Mouse (Mus musculus) mature B cell (primary cell): ENCODE measurements around the gene Lamb3.

ENCODE experiments used
- in situ Hi-C: fragments of 300-500 bp; cut with MboI; formaldehyde crosslinking; loops from 2 replicates; pipeline ENCODE4 v1.14.3; 2019

Lamb3 gene

DNA sequence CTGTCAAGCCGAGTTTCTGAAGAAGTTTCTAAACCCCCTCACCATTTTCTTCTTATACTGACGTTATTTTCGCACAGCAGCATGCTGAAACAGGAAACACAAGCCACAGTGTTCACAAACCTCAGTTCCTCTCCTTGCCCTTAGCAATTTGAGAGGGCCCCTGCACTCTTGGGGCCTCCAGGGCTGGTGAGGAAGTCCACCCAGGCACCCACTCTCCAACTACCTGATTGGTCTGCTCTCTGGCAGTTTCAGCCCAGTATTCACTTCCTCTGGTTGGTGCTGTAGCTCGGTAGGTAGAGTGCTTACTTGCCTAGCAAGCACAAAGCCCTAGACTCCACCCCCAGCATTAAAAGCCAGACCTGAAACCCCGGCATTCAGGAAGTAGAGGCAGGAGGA is 6.1 kb upstream of the Lamb3 start, which contains the start of gene Traf3ip3:
TSS of gene Traf3ip3 (minus strand) at position 321 of the 396 bp plus-strand sequence.
- in situ Hi-C loops = no loop called here

DNA sequence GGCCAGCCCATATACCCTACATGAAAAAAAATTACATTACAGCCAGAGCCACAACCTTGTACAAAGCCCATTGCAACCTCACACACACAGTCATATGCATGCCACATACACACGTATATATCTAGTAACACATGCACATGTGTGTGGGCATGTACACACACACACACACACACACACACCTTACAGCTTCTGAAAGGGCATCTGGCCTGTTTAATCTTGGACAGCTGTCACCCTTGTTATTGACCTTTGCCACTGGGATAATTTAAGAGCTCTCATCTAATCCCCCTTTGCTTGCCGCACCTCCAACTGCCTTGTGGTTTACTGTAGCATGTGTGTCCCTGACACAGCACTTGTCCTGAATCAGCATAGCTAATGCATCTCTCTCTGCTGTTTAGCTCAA is 3.7 kb upstream of the Lamb3 start:
- in situ Hi-C loops = no loop called here

DNA sequence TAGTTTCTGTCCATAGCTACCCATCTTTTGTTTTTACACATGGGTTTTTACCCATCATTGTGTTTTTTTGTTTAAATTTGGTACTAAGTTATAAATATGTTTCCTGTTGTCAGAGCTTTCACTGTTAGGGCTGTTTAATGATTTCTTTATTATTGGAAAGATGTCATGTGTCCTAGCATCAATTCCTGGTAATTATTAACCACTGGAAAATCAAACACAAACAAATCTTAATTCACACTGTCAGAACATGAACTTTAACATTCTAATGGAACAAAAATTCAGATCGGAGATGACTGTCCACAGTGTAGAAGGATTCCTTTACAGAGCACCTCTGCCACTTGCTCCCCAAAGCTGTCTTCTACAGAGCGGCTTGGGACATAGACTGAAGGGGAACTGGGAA is 2.1 kb upstream of the Lamb3 start:
- in situ Hi-C loops = loop anchor here (5.0 kb wide), 1 partner anchor 122 kb away; no protein-coding TSS in a partner anchor

DNA sequence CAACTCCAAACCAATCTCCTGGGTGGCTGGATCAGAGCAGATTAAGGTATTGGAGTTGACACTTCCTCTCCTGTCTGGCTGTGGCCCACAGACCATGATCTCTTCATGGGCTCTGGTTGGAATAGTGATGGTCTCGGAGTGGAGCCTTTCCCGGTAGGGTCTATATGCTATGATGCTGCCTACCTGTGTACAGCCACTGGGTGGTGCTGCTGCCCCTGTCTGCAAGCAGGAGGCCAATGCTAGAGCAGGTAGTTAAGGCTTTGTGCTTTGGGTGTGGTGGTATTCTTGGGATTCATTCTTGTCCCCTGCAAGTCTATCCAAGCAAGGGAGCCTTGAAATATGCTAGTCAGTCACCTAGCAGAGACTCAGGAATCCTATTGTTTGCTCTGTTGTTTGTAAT is 679 bp downstream of the Lamb3 start:
- in situ Hi-C loops = loop anchor here (5.0 kb wide), 1 partner anchor 119 kb away; no protein-coding TSS in a partner anchor

DNA sequence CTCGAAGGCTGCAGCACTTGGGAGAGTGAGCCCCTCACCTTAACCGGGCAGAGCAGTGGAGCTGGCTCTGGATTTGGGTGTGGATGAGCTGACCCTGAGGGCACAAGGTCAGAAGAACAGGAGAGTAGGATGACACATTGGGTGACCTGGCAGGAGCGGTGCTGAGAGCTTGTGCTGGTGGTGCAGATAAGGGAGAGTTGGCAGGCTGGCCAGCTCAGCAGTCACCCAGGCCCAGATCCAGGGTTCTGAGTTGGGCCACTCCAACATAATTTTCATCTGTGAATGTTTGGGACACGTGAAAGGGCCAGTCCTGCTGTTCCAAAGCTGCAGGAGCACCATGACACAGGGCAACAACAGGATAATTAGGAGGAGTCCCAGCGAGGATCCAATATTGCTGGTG is 3.9 kb downstream of the Lamb3 start:
- in situ Hi-C loops = loop anchor here (10.0 kb wide), 1 partner anchor 163 kb away; the partner anchor contains the start of gene Camk1g

DNA sequence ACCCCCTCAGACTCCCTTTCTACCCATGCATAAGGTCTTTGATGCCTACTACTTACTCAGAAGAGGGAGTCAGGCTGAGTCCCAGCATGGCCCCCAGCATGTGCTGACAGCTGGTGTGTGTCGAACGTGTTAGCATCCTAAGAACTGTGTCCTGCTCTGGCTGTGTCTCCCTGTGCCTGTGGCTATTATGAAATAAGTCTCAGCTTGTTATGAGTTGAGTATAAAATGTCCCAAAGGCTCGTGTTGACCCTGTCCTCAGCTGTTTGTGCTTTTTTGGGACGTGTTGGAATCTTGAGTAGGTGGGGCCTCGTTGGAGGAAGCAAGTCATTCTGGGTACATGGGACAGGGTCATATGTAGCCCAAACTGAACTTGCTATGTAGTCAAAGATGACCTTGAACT is 6.6 kb downstream of the Lamb3 start:
- in situ Hi-C loops = loop anchor here (10.0 kb wide), 1 partner anchor 161 kb away; the partner anchor contains the start of gene Camk1g

DNA sequence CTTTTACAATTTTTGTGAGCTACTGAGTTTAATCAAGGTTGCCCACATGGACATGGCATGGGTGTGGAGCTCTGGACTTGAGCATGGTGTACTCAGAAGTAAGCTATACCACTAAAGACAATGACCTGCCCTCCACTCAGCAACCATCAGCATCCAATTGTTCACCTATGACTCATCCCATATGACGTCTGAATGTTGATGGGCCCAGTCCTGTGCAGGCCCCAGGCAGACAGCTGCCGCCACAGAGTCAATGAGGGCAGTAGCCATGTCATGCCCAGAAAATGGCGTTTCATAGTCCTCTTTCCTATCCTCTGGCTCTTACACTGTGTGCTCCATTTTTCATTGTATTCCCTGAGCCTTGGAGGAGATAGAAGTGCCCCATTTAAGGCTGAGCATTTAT is 8.5 kb downstream of the Lamb3 start:
- in situ Hi-C loops = loop anchor here (10.0 kb wide), 1 partner anchor 159 kb away; the partner anchor contains the start of gene Camk1g

DNA sequence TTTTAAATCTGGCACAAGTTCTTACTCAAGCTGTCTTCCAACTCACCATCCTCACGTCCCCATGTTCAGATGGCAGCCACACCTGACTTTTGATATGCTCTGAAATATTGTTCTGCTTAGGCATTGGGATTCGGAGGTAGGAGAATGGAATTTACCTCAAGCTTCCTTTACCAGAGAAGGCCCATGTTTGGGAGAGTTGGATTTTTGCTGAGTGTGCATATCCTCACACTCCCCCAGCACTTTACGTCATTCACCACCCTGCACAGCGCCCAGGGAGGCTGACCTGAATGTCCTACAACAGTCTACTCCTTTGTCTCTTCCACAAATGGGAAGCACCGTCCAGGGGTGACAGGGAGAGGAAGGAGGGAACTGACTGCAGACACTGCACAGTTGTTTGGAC is 12.9 kb downstream of the Lamb3 start:
- in situ Hi-C loops = no loop called here

DNA sequence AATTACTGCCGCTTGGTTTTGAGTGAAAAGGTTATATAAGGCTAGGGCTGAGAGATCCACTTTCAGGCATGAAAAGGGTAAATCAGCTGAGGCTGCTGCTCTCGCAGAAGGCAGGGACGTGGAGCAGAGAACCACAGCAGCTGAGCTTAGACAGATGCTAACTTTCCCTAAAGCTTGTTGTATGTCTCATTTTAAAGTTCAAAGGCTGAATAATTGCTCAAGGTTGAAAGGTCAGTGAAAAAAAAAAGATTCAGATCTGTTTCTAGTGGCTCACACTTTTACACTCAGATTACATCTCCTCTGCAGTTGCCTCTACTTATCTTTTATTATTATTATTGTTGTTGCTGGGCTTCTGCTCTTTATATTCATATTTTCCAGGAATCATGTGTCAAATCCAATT is 18.0 kb downstream of the Lamb3 start:
- in situ Hi-C loops = no loop called here

DNA sequence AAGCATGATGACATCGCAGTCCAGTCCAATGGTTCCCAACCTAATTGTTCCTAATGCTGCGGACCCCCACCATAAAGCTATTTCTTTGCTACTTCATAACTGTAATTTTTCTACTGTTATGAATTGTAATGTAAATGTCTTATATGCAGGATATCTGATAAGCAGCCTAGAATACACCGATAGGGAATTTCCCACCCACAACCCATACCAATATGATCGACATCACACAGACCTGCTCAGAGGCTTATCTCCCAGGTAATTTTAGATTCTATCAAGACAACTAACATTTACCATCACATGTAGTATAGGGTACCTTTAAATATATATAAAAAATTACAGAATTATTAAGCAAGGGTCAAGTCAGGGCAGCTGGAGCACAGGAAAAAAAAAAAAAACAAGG is 18.6 kb downstream of the Lamb3 start:
- in situ Hi-C loops = no loop called here

DNA sequence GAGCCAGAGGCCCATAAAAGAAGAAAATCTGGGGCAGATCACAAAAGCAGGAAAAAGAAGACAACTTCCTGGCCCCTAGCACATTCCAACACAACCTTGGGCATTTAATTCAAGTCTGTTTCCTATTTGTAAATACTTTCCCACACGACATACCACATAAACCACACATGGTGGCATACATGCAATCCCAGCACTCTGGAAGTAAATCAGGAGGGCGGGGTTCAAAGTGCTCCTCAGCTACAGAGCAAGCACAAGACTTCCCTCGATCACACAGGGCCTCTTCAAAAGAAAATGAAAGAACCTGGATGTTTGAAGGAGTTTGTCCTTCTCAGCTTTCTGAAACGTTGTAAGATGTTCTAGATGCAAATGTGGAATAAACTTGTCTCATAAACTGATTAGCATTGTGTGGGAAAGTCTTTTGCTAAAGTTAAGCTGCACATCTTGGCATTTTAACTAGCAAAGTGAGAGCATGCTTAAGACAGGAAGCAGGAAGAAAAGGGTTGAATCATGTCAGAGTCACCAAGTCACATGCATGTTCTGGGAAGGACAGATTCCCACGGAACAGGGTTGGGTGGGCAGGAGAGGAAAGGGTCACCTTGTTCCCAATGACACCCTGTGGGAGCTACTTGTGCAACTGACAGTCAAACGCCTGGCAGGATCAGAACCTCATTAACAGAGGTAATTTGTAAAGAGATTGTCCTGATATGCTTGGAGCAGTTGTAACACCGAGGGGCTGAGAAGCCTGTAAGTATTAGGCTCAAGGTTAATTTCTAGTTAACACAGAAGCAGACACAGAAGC is 19.4 kb downstream of the Lamb3 start:
- in situ Hi-C loops = no loop called here

DNA sequence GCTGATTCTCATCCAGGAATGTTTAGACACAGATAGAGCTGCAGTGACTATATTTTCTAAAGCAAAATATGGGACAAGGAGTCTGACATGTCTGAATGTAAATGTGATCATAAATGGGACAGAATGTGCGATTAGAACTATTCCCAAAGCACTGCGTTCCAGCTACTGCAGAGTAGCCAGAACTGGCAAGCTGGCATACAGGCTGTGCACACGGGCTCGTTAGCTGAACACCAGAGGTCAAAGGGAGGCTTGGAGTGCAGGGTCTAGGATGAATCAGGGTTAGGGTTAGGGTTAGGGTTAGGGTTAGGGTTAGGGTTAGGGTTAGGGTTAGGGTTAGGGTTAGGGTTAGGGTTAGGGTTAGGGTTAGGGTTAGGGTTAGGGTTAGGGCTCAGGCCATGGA is 20.0 kb downstream of the Lamb3 start:
- in situ Hi-C loops = no loop called here

DNA sequence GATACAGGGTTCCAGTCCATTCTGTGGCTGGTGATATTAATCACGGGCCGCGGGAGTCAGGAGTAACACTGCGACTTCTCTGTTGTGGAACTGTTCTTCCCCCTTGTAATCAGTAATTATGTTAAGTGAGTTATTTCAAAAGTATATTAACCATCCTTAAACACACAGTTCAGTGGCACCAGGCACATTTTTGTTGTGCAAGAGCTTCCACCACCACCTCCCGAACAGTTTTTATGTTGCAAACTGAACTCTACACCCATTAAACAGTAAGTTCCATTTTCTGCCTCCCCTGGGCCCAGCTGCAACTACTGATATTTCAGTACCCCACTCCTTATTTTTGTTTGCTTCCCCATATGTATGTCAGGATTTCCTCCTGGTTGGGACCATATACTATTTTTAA is 22.1 kb downstream of the Lamb3 start:
- in situ Hi-C loops = no loop called here

DNA sequence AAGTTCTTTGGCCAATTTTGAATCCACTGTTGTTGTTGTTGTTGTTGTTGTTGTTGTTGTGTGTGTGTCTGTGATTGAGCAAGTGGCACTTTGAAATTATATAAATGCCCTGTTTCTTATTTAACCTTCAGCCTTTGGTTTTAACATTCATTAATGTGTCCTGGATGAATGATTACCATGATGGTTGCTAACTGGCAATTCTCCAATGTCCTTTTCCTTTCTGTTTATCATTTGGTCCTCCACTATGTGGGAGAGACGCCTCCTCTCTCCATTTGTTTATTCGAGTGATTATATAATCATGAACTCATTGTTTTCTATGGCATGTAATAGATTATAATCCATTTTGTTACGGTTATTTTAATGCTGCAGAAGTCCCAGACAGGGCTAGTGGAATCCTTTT is 23.0 kb downstream of the Lamb3 start:
- in situ Hi-C loops = no loop called here

DNA sequence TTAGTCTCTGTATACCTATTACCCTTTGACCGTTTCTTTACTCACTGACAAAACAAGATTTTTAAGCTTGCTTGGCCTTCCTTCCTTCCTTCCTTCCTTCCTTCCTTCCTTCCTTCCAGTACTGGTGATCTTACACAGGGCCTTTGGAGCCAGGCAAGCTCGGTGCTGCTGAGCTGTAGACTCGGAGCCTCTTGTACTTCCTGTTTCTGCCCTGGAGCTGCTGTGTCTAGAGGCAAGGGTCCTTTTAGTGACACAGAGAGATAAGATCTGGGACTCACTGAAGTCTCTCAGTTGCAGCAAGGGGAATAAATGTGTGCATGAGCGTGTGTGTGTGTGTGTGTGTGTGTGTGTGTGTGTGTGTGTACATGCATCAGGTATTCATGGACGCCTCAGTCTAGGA is 23.4 kb downstream of the Lamb3 start:
- in situ Hi-C loops = no loop called here

DNA sequence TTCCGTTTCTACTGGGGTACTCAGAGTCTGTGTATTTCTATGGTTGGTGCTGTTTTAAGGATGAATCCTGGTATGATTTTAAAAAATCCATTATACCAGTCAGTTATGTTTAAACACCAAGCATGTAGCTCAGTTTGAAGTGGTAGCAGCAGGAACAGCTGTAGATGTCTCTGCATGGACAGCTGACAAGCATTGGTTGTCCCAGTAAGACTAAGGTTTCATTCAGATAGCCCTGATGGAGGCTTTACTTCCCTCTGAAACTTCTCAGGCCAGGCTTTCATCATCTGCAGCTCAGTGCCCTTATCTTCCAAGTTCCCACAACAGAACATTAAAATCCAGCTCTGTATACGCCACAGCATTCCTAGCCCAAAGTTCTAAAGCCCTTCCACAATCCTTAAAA is 25.2 kb downstream of the Lamb3 start:
- in situ Hi-C loops = no loop called here

DNA sequence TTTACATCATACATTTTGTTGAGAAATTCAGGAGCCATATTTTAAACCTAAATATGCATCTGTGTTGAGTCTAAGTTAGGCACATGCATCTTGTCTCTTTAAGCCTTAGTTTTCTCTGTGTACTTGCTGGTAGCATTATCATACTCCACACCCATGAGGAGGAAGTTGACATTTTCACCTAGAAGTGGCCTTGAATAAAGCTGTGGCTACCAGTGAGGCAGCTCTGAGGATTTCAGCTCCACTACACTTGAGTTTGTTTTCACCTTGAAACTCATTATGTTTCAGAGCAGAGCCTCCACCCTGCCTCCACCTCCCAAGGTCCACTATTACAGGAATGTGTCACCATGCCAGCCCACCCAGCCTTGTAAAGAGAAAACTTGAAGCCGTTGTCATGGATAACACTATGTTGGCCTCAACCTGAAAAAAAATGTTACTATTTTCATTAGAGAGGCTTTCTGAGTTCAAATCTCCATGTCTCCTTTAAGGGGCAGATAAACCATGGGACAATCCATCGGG is 26.7 kb downstream of the Lamb3 start:
- in situ Hi-C loops = no loop called here

DNA sequence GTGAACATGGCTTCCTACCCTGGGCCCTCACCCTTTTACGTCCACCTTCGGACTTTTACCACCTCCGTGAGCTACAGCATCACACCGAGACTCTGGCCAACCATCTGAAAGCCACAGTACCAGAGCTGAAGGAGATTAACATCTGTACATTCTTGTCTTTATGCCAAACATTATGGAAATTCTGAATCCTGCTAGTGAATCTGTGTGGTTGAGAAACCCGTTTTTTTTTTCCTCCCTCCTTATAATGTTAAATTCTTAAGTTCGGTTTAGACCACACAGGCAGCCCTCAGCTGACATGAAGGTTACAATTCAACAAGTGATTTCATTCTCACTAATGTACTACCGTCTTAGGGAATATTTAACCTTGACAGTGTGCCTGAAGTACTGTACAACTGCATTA is 27.4 kb downstream of the Lamb3 start:
- in situ Hi-C loops = no loop called here

DNA sequence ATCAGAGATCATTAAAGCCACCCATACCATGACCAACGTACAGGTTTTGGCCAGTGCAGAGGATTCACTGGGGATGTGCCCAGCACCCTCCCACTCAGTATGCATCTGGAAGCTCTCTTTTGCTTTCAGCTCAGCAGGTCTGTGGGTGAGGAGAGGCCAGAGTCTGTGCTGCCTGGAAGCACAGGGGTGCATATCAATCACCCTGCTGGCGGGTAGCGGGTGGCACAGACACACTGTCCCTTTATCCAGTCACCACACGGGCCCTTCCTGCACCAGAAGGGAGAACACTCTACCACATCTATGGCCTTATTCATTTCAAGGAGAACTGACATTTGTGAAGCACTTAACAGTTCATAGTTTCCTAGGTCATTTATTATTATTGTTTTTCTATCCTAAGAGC is 30.9 kb downstream of the Lamb3 start:
- in situ Hi-C loops = no loop called here

DNA sequence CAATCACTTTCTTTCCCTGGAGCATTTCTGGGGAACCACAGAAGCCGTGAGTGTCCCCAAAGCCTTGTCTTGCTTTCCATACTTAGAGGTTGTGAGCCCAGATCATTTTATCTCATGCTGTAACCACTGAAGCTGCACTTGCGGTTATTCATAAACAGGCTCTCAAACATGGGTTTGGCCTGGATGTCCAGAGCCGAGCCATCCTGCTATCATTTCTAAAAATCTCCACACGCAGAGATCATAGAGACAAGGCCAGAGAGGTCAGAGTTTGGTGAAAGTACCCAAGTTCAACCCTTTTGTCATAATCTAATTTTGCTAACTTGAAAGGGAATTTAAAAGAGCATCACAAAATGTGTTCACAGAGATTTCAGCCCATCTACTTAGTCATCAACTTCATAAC is 33.9 kb downstream of the Lamb3 start:
- in situ Hi-C loops = no loop called here

DNA sequence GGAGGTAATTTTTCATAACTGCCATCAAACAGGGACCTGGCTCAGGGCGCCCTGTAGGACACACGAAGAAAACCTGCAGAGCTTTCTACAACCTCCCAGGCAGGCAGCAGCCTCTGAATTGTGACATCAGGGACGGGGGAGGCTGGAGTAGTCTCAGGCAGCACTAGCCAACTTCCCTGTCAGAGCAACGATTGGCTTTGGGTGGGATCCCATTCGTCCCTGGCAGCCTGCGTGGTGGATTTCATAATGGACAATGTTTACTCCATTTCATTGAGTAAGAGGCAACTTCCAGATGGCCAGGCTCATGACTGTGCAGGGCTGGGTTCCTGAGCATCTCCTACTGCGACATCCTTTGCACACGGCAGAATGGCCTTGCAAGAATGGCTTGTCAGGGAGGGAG is 34.7 kb downstream of the Lamb3 start:
- in situ Hi-C loops = no loop called here

DNA sequence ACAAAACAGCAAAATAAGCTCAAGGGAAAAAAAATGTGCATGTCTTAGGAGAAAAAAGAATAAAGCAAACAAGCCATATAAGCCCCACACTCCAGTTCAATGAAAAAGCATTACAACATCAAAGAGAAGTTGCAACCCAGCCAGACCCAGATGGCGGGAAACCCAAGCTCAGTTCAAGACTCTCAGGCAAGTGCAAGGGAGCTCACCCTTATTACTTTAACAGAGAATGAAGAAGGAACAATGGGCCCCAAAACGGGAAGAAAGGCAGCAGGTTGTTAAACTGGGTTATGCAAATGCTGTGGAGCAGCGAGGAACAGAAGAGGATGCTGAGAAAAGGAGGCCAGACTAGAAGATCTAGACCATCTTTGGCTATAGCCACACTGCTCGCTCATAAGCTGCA is 35.4 kb downstream of the Lamb3 start:
- in situ Hi-C loops = no loop called here

DNA sequence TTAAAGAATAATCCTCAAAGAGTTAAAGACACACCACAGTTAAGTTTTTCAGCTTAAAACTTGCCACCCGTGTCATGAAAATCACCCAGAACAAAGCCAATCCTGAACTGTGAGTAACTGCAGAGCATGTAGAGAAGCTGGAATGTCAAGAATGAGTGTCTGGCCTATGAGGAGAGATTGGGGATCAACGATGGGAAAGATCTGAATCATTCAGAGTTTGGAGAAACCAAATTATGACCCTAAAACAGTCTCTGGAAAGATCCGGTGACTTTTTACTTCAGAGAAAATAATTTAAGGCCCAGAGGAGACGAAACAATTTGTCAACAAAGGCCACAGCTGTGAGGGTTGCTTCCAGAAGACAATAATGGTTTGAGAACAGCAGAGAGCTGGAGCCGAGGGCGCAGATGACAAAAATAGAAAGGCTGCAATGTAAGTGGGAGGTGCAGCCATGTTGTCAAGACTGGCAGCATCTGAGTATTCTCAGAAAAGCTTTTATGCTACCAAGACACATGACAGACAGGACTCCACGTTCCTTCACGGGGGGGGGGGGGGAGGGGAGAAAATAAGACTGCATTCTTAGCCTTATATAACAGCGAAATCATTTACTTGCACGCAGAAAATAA is 36.2 kb downstream of the Lamb3 start:
- in situ Hi-C loops = no loop called here
